Mouse (Mus musculus) neural tube, embryonic 13.5 days (tissue): ENCODE measurements around the gene Wnk2. TPM values are rescaled to one million over a fixed set of nuclear protein-coding genes. Genes with fewer than 3 reads are reported as not detected.

ENCODE experiments used
- ATAC-seq: fragments of 200-750 bp; cut with Nextera tagmentation; 2 replicates; pipeline ENCODE4 v1.8.0; 2017; ENCODE audit warnings: low read depth, mild to moderate bottlenecking, moderate TSS enrichment, moderate library complexity
- H3K27ac ChIP-seq: fragments of 300-500 bp; sonication (generic); replicated peaks from 2 replicates; pipeline ENCODE4 v1.5.1; 2015; ENCODE audit warnings: moderate library complexity, mild to moderate bottlenecking, inconsistent platforms
- H3K27me3 ChIP-seq: fragments of 300-500 bp; sonication (generic); 2 replicates; pipeline ENCODE4 v1.6.1; 2015; ENCODE audit warnings: mild to moderate bottlenecking, inconsistent platforms
- H3K36me3 ChIP-seq: fragments of 300-500 bp; sonication (generic); 2 replicates; pipeline ENCODE4 v1.6.1; 2015; ENCODE audit warnings: mild to moderate bottlenecking, inconsistent platforms
- H3K4me1 ChIP-seq: fragments of 300-500 bp; sonication (generic); replicated peaks from 2 replicates; pipeline ENCODE4 v1.6.1; 2015; ENCODE audit warnings: inconsistent platforms
- H3K4me2 ChIP-seq: fragments of 300-500 bp; sonication (generic); 2 replicates; pipeline ENCODE4 v1.6.1; 2015; ENCODE audit warnings: inconsistent platforms, mild to moderate bottlenecking, moderate library complexity
- H3K4me3 ChIP-seq: fragments of 300-500 bp; sonication (generic); 2 replicates; pipeline ENCODE4 v1.5.1; 2015; ENCODE audit warnings: mild to moderate bottlenecking, inconsistent platforms
- H3K9ac ChIP-seq: fragments of 300-500 bp; sonication (generic); 2 replicates; pipeline ENCODE4 v1.6.1; 2015; ENCODE audit warnings: moderate library complexity, mild to moderate bottlenecking, inconsistent platforms
- H3K9me3 ChIP-seq: fragments of 300-500 bp; sonication (generic); 2 replicates; pipeline ENCODE4 v1.6.1; 2016; ENCODE audit warnings: inconsistent platforms
- WGBS: fragments of 180-500 bp; shearing (Covaris S2); methylation state at CpG from one replicate; pipeline ENCODE4 v1.1.7; 2015; 5-methylcytosine and 5-hydroxymethylcytosine counted together
- polyA plus RNA-seq: library from polyadenylated mRNA; unstranded; fragments of >200 nt; fragmentation: Nextera tagmentation; extraction: Ambion mirVana; gene quantifications from 2 replicates; pipeline ENCODE4 v1.2.1, GENCODE M21; 2015

Wnk2 gene
- polyA plus RNA-seq, 1 experiment from 2014 or later, result 17.9 TPM

DNA sequence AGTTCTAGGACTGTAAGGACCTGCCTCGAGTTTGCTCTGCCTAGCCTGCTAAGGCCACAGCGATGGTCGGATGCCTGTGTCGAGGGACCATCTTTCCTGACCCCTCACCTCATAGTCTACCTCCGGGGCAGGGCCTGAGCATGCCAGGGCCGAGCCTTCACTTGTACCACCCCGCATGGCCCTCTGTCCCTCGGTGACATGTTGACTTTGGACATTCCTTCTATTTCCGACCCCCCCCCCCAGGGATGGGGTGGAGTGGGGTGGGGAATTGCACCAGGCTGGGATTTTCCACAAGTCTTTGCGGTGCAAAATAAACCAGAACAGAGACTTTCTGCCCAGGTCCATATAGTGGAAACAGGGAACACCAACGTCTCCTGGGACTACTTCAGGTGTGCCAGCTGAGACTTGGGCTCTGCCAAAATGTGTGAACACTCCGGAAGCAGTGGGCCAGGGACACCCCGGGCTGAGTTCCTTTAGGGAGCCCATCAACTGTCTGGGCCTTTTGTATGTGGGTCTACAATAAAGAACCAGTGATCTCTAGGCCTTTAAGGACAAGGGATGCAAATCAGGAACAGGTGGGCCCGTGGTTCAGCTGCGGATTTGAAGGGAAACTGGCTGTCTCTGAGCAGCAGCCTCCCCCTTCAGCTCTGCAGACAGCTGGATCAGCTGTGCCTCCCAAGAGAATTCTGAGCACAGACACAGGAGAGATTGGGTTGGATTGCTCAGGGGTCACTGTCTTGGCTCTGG lies 40.6 kb upstream of the Wnk2 start:
- Histone ChIP-seq H3K27ac (no peak overlapping the region), H3K9me3 (no peaks in the 10 kb centered on the region), H3K36me3 (no peaks in the 10 kb centered on the region), H3K4me1 (peaks cover 49% of the 10 kb centered on the region), H3K4me3 (peak overlapping the region; percentile 72), H3K27me3 (peaks cover 10% of the 10 kb centered on the region; the same call in 1 of the 2 replicates), H3K9ac (peak overlapping the region; percentile 73), H3K4me2 (peak overlapping the region; percentile 99)
- ATAC-seq, result peak; percentile 23
- WGBS, result 21% methylated on average over 15 of the region's 15 CpGs

DNA sequence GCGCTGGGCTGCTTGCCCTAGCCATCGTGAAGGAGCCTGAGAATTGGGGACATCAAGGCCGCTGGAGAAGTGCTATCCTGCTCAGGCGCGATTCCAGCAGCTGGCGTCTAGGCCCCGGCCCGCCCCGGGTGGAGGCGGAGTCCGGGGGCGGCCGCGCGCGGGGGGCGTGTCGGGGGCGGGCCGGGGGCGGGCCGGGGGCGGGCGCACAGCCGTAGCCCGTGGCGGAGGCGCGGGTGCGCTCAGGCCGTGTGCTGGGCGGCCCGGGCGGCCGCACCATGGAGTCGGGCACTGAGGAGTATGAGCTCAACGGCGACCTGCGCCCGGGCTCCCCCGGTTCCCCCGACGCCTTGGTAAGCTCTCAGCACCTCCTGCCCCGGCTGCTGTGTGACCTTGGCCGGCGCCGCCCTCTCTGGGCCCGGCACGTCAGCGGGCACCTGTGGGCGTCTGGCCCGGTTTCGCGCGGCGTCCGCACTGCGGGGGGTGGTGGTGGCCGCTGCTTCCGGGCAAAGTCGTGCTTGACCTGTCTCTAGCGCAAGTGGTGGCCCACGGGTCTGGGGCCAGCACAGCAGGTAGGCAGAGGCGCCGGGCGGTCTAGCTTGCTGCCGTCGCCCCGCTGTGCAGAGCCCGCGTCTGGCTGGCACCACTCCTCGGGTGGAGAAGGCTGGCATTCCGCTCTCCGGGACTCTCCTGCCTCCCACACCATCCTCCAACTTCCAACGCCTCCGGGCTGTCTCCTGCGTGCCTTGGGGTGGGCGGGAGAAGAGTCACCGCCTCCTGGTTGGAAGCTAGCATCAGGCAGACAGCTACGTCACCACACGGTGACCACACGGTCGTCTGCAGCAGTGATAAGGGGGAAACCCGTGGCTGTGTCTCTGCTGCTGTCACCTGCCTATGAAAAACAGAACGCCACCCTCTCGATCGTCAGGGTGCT lies 39.7 kb upstream of the Wnk2 start, which contains the start of gene Ninj1:
Gene Ninj1 (plus strand): TSS at position 198 of the 931 bp plus-strand sequence.
- H3K4me2 ChIP-seq, result peak within 1 kb of the TSS; percentile 99
- peak; percentile 92 for ATAC-seq
- H3K9ac ChIP-seq, result peak within 1 kb of the TSS; percentile 73
- peaks cover 47% of the 10 kb centered on the region for H3K4me1 ChIP-seq
- WGBS, result under 1% methylated on average over 63 of the region's 87 CpGs
- no peaks in the 10 kb centered on the region for H3K36me3 ChIP-seq
- peak within 1 kb of the TSS; percentile 72 for H3K4me3 ChIP-seq
- no peaks in the 10 kb centered on the region for H3K9me3 ChIP-seq
- H3K27me3 ChIP-seq, result peaks cover 10% of the 10 kb centered on the region; the same call in 1 of the 2 replicates
- H3K27ac ChIP-seq, result 0 out of 2 replicates have a peak within 1 kb of the TSS, but pooled peaks have one; percentile 23

DNA sequence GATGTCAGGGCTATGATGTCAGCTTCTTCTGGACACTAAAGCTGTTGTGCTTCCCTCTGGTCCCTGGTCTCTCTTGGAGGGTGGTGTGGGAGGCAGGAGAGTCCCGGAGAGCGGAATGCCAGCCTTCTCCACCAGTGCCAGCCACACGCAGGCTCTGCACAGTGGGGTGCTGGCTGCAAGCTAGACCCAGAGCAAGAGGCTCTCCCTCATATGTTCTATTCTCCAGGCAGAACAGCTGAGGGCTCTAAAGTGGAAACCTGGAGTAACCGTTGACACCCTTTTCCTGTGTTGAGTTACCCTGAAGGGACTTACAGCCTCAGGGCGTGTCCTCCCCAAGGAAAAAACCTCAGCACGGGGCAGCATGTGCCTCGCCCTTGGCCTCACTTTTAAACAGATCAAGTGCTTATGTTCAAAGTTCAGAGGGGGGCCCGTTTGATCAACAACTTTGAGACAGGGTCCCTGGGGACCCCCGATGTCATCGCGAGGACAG lies 39.0 kb upstream of the Wnk2 start:
- Histone ChIP-seq H3K4me2 (peak overlapping the region; percentile 99), H3K4me1 (peaks cover 40% of the 10 kb centered on the region), H3K4me3 (peak overlapping the region; percentile 72), H3K27ac (0 out of 2 replicates have a peak overlapping the region, but pooled peaks have one; percentile 23), H3K9ac (peak overlapping the region; percentile 73), H3K27me3 (peaks cover 10% of the 10 kb centered on the region; the same call in 1 of the 2 replicates), H3K9me3 (no peaks in the 10 kb centered on the region), H3K36me3 (no peaks in the 10 kb centered on the region)
- peak; percentile 20 for ATAC-seq
- 10% methylated on average over 11 of the region's 11 CpGs for WGBS

DNA sequence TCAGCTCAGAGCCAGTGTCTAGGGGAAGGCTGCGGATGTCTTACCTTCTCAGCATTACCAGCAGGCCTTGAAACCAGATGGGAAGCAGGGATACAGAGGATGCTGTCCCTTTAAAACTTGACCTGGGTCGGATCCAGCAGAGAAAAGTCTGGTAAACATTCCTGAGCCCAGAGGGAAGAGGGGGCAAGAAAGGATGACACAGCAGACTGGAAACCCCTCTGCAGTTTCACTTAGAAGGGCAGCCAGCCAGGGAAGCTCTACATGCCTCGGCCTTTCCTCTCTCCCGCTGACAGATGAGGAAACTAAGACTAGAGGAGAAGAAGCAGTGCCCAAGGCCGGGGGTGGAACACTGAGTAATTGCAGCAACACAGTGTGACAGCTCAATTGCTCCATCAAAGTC lies 35.8 kb upstream of the Wnk2 start:
- H3K27ac ChIP-seq, result no peak overlapping the region
- no peak overlapping the region for H3K4me3 ChIP-seq
- 53% methylated on average over 5 of the region's 5 CpGs for WGBS
- H3K36me3 ChIP-seq, result no peaks in the 10 kb centered on the region
- peaks cover 7% of the 10 kb centered on the region; the same call in 1 of the 2 replicates for H3K27me3 ChIP-seq
- no peaks in the 10 kb centered on the region for H3K9me3 ChIP-seq
- ATAC-seq, result no peak
- peaks cover 38% of the 10 kb centered on the region for H3K4me1 ChIP-seq
- H3K9ac ChIP-seq, result no peak overlapping the region
- no peak overlapping the region for H3K4me2 ChIP-seq

DNA sequence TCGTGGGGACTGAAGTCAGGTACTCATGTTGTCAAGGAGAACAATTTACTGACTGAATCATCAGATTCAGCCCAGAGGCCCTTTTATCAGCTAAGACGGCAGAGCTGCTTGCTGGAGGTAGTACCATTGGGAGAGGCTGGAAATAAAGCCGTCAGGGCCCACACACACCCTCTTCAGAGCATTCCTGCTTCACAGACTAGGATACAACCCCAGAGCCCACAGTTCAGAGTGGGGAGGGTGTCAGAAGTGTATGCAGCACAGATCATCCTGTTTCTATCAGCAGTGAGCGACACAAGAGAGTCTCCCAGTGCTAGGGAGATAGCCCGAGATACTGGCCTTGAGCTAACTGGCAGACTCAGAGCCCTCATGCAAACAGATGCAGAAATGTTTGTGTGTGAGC lies 35.3 kb upstream of the Wnk2 start:
- WGBS, result 58% methylated on average over 5 of the region's 5 CpGs
- ATAC-seq, result no peak
- Histone ChIP-seq H3K36me3 (no peaks in the 10 kb centered on the region), H3K4me3 (no peak overlapping the region), H3K4me1 (peaks cover 37% of the 10 kb centered on the region), H3K9ac (no peak overlapping the region), H3K27me3 (0 out of 2 replicates have a peak, but pooled peaks cover 4% of the 10 kb centered on the region), H3K27ac (no peak overlapping the region), H3K9me3 (no peaks in the 10 kb centered on the region), H3K4me2 (no peak overlapping the region)

DNA sequence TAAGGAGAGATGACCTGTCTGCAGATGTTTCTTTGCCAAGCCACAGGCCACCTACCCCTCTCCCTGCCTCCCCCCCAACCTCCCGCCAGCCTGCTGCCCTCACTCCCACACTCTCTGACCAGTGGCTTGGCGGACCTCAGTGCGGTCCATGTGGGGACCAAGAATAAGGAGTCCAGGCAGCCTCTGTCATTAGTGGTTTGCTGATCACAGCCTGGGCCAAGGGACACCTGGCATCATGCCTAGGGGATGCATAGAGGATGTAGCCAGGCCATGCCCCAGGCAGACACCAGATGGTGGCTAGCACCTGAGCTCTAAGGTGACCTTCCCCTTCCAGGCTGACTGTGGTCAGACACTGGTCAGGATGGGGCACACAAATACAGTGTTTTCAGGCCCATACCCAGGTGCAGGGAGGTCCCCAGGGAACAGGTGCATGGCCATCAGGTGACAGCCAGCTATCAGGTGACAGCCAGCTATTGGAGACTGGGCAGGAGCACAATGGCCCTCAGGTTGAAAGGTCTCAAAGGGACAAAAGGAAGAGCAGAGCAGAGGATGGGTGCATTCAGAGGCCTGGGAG lies 33.7 kb upstream of the Wnk2 start:
- no peak for ATAC-seq
- 92% methylated on average over 3 of the region's 3 CpGs for whole genome bisulfite sequencing
- H3K9me3 ChIP-seq, result no peaks in the 10 kb centered on the region
- no peak overlapping the region for H3K4me3 ChIP-seq
- H3K27me3 ChIP-seq, result 0 out of 2 replicates have a peak, but pooled peaks cover under 1% of the 10 kb centered on the region
- no peak overlapping the region for H3K27ac ChIP-seq
- no peak overlapping the region for H3K4me2 ChIP-seq
- H3K4me1 ChIP-seq, result peaks cover 22% of the 10 kb centered on the region
- no peak overlapping the region for H3K9ac ChIP-seq
- no peaks in the 10 kb centered on the region for H3K36me3 ChIP-seq

DNA sequence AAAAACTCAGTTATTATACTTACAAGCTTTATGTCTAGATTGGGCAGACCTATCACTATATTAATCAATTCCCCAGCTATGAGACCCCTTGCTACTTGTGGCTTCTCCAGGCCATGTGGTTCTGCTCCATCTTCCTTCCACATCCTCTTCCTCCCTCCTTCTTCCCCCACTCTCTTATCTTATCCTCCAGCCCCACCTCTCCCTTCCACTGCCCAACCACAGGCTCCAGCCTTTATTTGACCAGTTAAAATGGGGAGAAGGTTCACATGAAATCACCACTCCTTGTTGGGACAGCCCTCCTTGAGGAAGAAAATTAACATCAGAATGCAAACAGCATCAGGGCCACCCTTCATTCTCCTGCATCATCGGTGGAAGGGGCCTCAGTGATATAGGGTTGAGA lies 32.9 kb upstream of the Wnk2 start:
- Histone ChIP-seq H3K4me1 (peaks cover 20% of the 10 kb centered on the region), H3K27me3 (no peaks in the 10 kb centered on the region), H3K9ac (no peak overlapping the region), H3K27ac (no peak overlapping the region), H3K36me3 (no peaks in the 10 kb centered on the region), H3K9me3 (no peaks in the 10 kb centered on the region), H3K4me3 (no peak overlapping the region), H3K4me2 (no peak overlapping the region)
- 38% methylated on average over 1 of the region's 1 CpGs for WGBS
- ATAC-seq, result no peak

DNA sequence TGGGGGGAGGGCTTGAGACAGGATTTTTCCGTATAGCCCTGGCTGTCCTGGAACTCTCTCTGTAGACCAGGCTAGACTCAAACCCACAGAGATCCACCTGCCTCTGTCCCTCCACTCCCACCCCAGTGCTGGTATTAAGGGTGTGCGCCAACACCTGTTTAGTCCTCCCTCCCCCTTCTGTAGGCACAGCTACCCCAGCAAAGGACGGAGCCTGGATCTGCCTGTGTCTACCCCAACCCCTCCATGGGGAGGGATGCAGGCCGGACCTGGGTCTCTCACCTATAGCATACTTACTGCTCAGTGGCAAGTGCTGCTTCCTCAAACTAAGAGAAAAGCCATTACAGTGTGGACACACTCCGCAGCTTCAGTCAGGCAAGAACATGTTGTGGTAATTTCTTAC lies 32.5 kb upstream of the Wnk2 start:
- Histone ChIP-seq H3K4me3 (no peak overlapping the region), H3K27ac (no peak overlapping the region), H3K4me2 (no peak overlapping the region), H3K9me3 (no peaks in the 10 kb centered on the region), H3K4me1 (peaks cover 20% of the 10 kb centered on the region), H3K9ac (no peak overlapping the region), H3K36me3 (no peaks in the 10 kb centered on the region), H3K27me3 (no peaks in the 10 kb centered on the region)
- ATAC-seq, result no peak
- 87% methylated on average over 5 of the region's 5 CpGs for WGBS

DNA sequence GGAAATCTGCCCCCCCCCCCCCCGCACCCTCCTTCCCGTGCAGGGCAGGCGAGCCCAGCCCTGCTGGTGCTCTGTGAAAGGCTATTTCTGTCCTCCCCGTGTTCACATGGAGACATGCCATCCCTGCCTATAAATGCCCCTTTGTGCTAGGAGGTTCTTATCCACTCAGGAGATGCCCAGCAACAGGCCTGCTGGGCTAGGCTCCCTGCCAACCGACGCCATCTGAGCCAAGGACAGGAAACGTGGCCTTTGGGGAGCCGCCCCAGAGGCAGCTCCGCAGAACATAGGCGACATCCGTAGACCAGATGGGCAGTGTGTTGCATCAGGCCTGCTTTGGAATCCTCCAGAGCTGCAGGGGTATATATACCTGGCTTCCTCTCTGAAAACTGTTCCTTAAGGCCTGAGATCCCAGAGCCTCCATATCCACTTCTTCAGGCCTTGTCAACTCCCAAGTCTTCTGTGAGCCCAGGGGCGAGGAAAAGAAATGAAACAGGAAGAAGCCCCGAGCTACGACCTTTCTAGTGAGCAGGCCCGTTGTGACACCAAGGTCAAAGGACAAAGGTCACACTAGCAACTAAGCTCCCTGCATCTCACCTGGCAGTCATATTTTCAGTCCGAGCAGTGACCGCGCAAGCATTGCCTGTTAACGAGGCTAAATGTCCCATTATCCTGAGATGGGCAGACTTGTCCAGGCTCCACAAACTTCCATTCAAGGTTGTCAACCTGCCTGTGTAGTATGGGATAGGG lies 31.2 kb upstream of the Wnk2 start:
- Histone ChIP-seq H3K9me3 (no peaks in the 10 kb centered on the region), H3K4me1 (peaks cover 20% of the 10 kb centered on the region), H3K9ac (0 out of 2 replicates have a peak overlapping the region, but pooled peaks have one; percentile 26), H3K4me3 (no peak overlapping the region), H3K27ac (peak overlapping the region; percentile 69), H3K27me3 (no peaks in the 10 kb centered on the region), H3K4me2 (no peak overlapping the region), H3K36me3 (no peaks in the 10 kb centered on the region)
- ATAC-seq, result peak; percentile 86
- 58% methylated on average over 19 of the region's 19 CpGs for WGBS

DNA sequence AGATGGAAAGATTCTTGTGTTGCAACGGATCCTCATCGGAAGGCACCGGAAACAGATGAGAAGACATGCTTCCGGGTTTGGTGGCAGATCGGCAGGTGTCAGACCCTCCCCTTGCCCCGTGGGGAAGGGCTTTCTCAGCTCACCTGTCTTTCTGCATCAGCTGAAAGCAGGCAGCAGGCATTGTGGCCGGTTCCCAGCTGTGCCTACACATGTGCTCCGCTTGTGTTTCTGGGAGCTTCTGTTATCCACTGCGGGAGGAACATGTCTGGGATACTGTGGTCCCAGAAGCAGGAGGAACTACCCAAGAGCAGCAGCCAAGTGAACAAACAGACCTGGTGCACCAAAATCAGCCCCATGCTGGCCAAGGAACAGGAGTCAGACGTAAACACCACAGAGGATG lies 27.7 kb upstream of the Wnk2 start:
- Histone ChIP-seq H3K4me1 (peaks cover 15% of the 10 kb centered on the region), H3K36me3 (no peaks in the 10 kb centered on the region), H3K9me3 (no peaks in the 10 kb centered on the region), H3K4me2 (no peak overlapping the region), H3K27me3 (no peaks in the 10 kb centered on the region), H3K9ac (no peak overlapping the region), H3K27ac (no peak overlapping the region), H3K4me3 (no peak overlapping the region)
- no peak for ATAC-seq
- 82% methylated on average over 10 of the region's 10 CpGs for WGBS

DNA sequence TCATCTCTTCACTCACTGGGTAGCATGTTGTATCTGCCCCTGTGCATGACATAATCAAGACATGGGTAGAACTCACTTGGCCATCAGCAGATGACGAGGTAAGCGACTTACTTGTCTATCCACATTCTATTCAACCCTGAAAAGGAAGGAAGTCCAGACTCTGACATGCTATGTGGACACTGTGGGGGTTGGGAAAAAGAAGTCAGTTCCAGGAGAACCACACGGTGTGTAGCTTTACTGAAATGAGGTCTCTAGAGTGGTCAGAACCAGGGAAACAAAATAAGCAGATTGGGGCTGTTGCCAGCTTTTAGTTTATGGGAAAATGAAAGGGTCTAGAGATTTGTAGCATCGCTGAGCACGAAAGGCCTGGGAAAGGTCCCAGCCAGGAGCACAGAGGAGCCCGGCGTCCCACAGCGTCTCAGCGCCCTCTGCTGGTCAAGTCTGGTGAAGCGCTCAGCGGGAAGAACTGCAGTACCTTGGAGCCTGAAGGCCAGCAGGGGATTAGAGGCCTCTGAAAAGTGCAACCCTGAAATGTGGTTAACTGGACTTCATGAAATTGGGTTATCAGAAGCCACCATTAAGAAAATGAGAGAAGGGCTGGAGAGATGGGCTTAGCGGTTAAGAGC lies 25.3 kb upstream of the Wnk2 start:
- Histone ChIP-seq H3K9me3 (no peaks in the 10 kb centered on the region), H3K36me3 (no peaks in the 10 kb centered on the region), H3K27ac (no peak overlapping the region), H3K4me3 (no peak overlapping the region), H3K9ac (no peak overlapping the region), H3K4me1 (peaks cover 3% of the 10 kb centered on the region; the same call in 1 of the 2 replicates), H3K27me3 (no peaks in the 10 kb centered on the region), H3K4me2 (no peak overlapping the region)
- WGBS, result 11% methylated on average over 12 of the region's 12 CpGs
- peak; percentile 70 for ATAC-seq
